Mouse (Mus musculus): ENCODE results near the gene Depdc1b.

- no peak for TF ChIP-seq USF1 (IDR thresholded peaks at IDR 0.05; ENCODE audit: low read depth)
- TF ChIP-seq TCF12 (IDR thresholded peaks at IDR 0.05; ENCODE audit: insufficient read depth, poor library complexity, severe bottlenecking): no peak
- no peak for TF ChIP-seq POLR2A (IDR thresholded peaks at IDR 0.05; ENCODE audit: insufficient read length, low read depth)
- no peak for TF ChIP-seq MAX (IDR thresholded peaks at IDR 0.05; ENCODE audit: low read depth)
- no peak for TF ChIP-seq MYOG (IDR thresholded peaks at IDR 0.05; ENCODE audit: control insufficient read depth in 1 of 3, insufficient read depth in 1 of 3, insufficient read length in 2 of 3, low read depth in 2 of 3)
- TF ChIP-seq TCF3 (IDR thresholded peaks at IDR 0.05; ENCODE audit: insufficient read length, low read depth): no peak
- TF ChIP-seq CEBPB (IDR thresholded peaks at IDR 0.05; ENCODE audit: insufficient read depth, poor library complexity, severe bottlenecking): no peak
- no peak for TF ChIP-seq REST (IDR thresholded peaks at IDR 0.05; ENCODE audit: insufficient read depth, insufficient read length)
Measured at GRCm38 (mm10) chr13:108271458-108272148, 44.5 kb upstream of the Depdc1b start.

Data from myocyte (in vitro differentiated cells).